Mouse (Mus musculus) MEL (cell line): Measurements from ENCODE around the gene Birc5.

Experiments
- CTCF ChIP-seq, 3 experiments: IDR thresholded peaks in 2 of 3; conservative IDR thresholded peaks in 1 of 3; 2 replicates each; pipeline ENCODE4 v1.5.1; 2011 to 2012; ENCODE audit warnings: low read length in 3 of 3, low read depth in 2 of 3, mild to moderate bottlenecking in 2 of 3, improper control_type of control experiment in 1 of 3, inconsistent platforms in 1 of 3, mixed read lengths in 1 of 3, moderate library complexity in 1 of 3; ENCODE audit not compliant: control insufficient read depth in 1 of 3, insufficient read depth in 1 of 3, poor library complexity in 1 of 3, severe bottlenecking in 1 of 3
- E2F4 ChIP-seq: IDR thresholded peaks from 2 replicates; pipeline ENCODE4 v1.6.1; 2011; ENCODE audit warnings: low read depth, low read length, improper control_type of control experiment, borderline replicate concordance
- EP300 ChIP-seq, 2 experiments: IDR thresholded peaks; 2 replicates each; pipeline ENCODE4 v1.6.1; 2011; ENCODE audit warnings: improper control_type of control experiment in 2 of 2, low read length in 2 of 2, low read depth in 1 of 2, mild to moderate bottlenecking in 1 of 2
- JUND ChIP-seq: IDR thresholded peaks from 2 replicates; pipeline ENCODE4 v1.6.1; 2011; ENCODE audit warnings: low read depth, mild to moderate bottlenecking, improper control_type of control experiment, low read length
- POLR2A ChIP-seq, 2 experiments: IDR thresholded peaks; 2 replicates each; pipeline ENCODE4 v1.6.1; 2011 to 2012; ENCODE audit warnings: low read length in 2 of 2, mild to moderate bottlenecking in 2 of 2, control low read depth in 1 of 2, improper control_type of control experiment in 1 of 2, low read depth in 1 of 2, moderate library complexity in 1 of 2; ENCODE audit not compliant: control insufficient read depth in 1 of 2, insufficient read depth in 1 of 2, poor library complexity in 1 of 2
- TAL1 ChIP-seq: IDR thresholded peaks from 2 replicates; pipeline ENCODE4 v1.6.1; 2012; ENCODE audit warnings: mild to moderate bottlenecking, inconsistent platforms, low read length, moderate library complexity, mixed read lengths
- TBP ChIP-seq: IDR thresholded peaks from 2 replicates; pipeline ENCODE4 v1.8.0; 2011; ENCODE audit warnings: low read depth, low read length, improper control_type of control experiment
- ZMIZ1 ChIP-seq: IDR thresholded peaks from 2 replicates; pipeline ENCODE4 v1.6.1; 2012; ENCODE audit warnings: low read depth, mild to moderate bottlenecking, inconsistent platforms, low read length, improper control_type of control experiment, moderate library complexity
- ZNF384 ChIP-seq: IDR thresholded peaks from 2 replicates; pipeline ENCODE4 v1.6.1; 2012; ENCODE audit warnings: low read depth, mild to moderate bottlenecking, inconsistent platforms, low read length, improper control_type of control experiment

- no peak for TF ChIP-seq ZMIZ1
- no peak for TF ChIP-seq ZNF384
- TF ChIP-seq TBP = no peak
- TF ChIP-seq TAL1 = no peak
- no peak for TF ChIP-seq EP300 (IDR thresholded peaks at IDR 0.05; ENCODE audit: low read depth in 1 of 2, low read length in 2 of 2)
- TF ChIP-seq POLR2A (IDR thresholded peaks at IDR 0.05; ENCODE audit: control insufficient read depth in 1 of 2, insufficient read depth in 1 of 2, low read depth in 1 of 2, low read length in 2 of 2, poor library complexity in 1 of 2) = peak in 1 of 2 experiments; percentile 25; a peak in 1 of 4 replicates
- no peak for TF ChIP-seq E2F4
- TF ChIP-seq CTCF (IDR thresholded peaks at IDR 0.05 in 2 of 3, conservative IDR thresholded peaks at IDR 0.05 in 1 of 3; ENCODE audit: control insufficient read depth in 1 of 3, insufficient read depth in 1 of 3, low read depth in 2 of 3, low read length in 3 of 3, poor library complexity in 1 of 3, severe bottlenecking in 1 of 3) = no peak
- no peak for TF ChIP-seq JUND
Observed at GRCm38 (mm10) chr11:117822728-117823241, 26.3 kb upstream of the Birc5 start.
